Mouse (Mus musculus) naive thymus-derived CD4-positive, alpha-beta T cell, adult 5 months (primary cell): ENCODE measurements around the gene Gm12117. TPM values are rescaled to one million over a fixed set of nuclear protein-coding genes. Genes with fewer than 3 reads are reported as not detected.

Source experiments
- polyA plus RNA-seq: library from polyadenylated mRNA; unstranded; fragments of 100-300 nt; shearing (Covaris generic); gene quantifications from one replicate; pipeline ENCODE4 v1.2.1, GENCODE M21; 2017

Gene Gm12117
- polyA plus RNA-seq, result not detected

GRCm38 (mm10) chr11:33276637-33277036 lies at the start of gene Gm12117:
TSS of gene Gm12117 (minus strand) at chr11:33276737.

Other genes starting within 250 kb of the Gm12117 start
- not detected for gene Fgf18, start 129.3 kb downstream of the Gm12117 start, polyA plus RNA-seq
- 820 TPM for gene Npm1, start 113.5 kb downstream of the Gm12117 start, polyA plus RNA-seq
- gene Tlx3, start 73.1 kb downstream of the Gm12117 start, polyA plus RNA-seq, result not detected
- gene Ranbp17, start 237.0 kb upstream of the Gm12117 start, polyA plus RNA-seq, result not detected